Mouse (Mus musculus): Measurements from ENCODE around the gene Sh2d1b2. TPM values are rescaled to one million over a fixed set of nuclear protein-coding genes. Genes with fewer than 3 reads are reported as not detected.

Sh2d1b2 gene
- total and polyA plus RNA-seq, 3 experiments = not detected

DNA sequence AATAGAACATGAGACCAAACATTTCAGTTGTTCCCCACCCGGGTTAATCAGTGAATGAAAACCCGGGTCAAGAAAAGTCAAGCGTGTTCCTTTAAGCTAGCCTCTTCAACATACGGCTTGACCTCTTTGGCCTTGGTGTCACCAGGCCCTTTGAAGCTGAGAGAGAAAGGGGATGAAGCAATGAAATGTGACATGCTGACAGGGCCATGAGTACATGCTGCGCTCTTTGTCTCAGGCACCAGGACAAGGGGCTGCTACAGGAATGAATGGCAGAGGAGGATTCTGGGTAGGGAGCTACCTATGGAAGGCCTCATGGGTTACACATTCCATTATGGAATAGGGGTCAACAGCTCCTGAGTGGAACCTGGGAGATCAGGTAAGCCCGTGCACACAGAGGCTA, 70.6 kb downstream of the Sh2d1b2 start:
- Histone ChIP-seq H3K27ac (no peak overlapping the region), H3K4me1 (ENCODE audit: control insufficient read depth, insufficient read depth, low read length) (no peaks in the 10 kb centered on the region)
- 92% methylated on average over 6 of the region's 6 CpGs for WGBS

More for the DNA sequence above, 70.6 kb downstream of the Sh2d1b2 start:
- H3K79me2 ChIP-seq (replicated peaks; ENCODE audit: control insufficient read depth, insufficient read depth, low read length) = no peaks in the 10 kb centered on the region
- H3K4me3 ChIP-seq = no peak overlapping the region
- H3K27me3 ChIP-seq (ENCODE audit: control insufficient read depth, insufficient read depth, low read length) = no peaks in the 10 kb centered on the region
- TF ChIP-seq EP300 (IDR thresholded peaks at IDR 0.05; ENCODE audit: insufficient read depth, low read depth, low read length) (no peak), CTCF (IDR thresholded peaks at IDR 0.05) (no peak), POLR2A (IDR thresholded peaks at IDR 0.05; ENCODE audit: insufficient read depth, low read depth, low read length) (no peak)
- DNase-seq = no peak
- H3K9ac ChIP-seq (ENCODE audit: low read depth, low read length) = no peak overlapping the region
- no peaks in the 10 kb centered on the region for H3K36me3 ChIP-seq (ENCODE audit: control insufficient read depth, insufficient read depth, low read length)
- intact Hi-C loops (cut with DNase I) = no loop called here

Other genes with a start within 250 kb of the Sh2d1b2 start
- 10 to 100 TPM; 21.9 to 22.5 TPM for gene Ddr2, start 122.0 kb upstream of the Sh2d1b2 start, total RNA-seq (2021)
- 10.3 and 22.8 TPM in 2 replicates for gene Ddr2, start 122.0 kb upstream of the Sh2d1b2 start, polyA plus RNA-seq (2012; rRNA removed)
- 10 to 100 TPM; 51.6 to 55.2 TPM for gene Uap1, start 57.8 kb upstream of the Sh2d1b2 start, total RNA-seq (2021)
- 21.6 and 39.9 TPM in 2 replicates for gene Uap1, start 57.8 kb upstream of the Sh2d1b2 start, polyA plus RNA-seq (2012; rRNA removed)
- gene Uhmk1, start 17.4 kb upstream of the Sh2d1b2 start, total RNA-seq (2021) = 10 to 100 TPM; 21.7 to 23.4 TPM
- 6.5 and 14.9 TPM in 2 replicates for gene Uhmk1, start 17.4 kb upstream of the Sh2d1b2 start, polyA plus RNA-seq (2012; rRNA removed)
- gene Sh2d1b1, start 44.6 kb downstream of the Sh2d1b2 start, total RNA-seq (2021) = under 1 TPM; 0.09 to 0.18 TPM
- 0.14 TPM in 1 of 2 replicates, not detected in the other for gene Sh2d1b1, start 44.6 kb downstream of the Sh2d1b2 start, polyA plus RNA-seq (2012; rRNA removed)
- gene Gm7694, start 73.6 kb downstream of the Sh2d1b2 start, total RNA-seq (2021) = 1 to 10 TPM; 9.2 to 9.3 TPM
- gene Gm7694, start 73.6 kb downstream of the Sh2d1b2 start, polyA plus RNA-seq (2012; rRNA removed) = 7.7 and 7.9 TPM in 2 replicates
- gene Spata46, start 76.1 kb downstream of the Sh2d1b2 start, total RNA-seq (2021) = not detected
- gene Spata46, start 76.1 kb downstream of the Sh2d1b2 start, polyA plus RNA-seq (2012; rRNA removed) = 0.51 TPM in 1 of 2 replicates, not detected in the other